Mouse (Mus musculus) left cerebral cortex, adult 11 months (tissue): ENCODE data around the gene Hilpda.

Experiments
- DNase-seq: peaks from one replicate; pipeline ENCODE4 v3.0.0; 2022; ENCODE audit warnings: low spot score

Hilpda gene

GRCm38 (mm10) chr6:29272312-29273072 lies at the start of gene Hilpda:
Gene Hilpda (plus strand): TSS chr6:29272488.
- peak; percentile 78 for DNase-seq

DNA sequence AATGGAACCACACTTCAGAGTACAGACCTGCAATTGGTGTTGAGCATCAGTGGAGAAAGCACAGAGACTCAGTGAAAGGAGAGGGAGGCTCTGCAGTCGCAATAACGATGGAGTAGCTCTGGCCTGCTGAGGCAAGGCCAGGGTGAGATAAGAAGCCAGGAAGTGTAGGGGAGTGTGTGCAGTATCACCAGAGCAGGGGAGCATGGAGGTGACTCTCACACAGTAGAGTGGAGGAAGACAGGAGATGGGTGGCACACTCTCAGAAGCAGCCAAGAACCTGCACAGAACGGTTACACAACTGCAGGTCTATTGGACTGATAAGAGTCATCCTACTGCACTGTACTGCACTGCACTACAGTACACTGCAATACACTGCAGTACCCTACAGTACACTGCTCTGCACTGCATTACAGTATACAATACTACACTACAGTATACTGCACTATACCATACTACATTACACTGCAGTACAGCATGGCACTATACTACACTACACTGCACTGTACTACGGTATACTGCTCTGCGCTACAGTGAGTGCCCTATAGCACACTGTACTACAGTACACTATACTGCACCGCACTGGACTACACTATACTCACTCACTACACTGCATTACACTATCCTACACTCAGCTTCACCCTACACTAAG lies 42.9 kb upstream of the Hilpda start:
- DNase-seq, result no peak

GRCm38 (mm10) chr6:29230386-29230785 lies 41.9 kb upstream of the Hilpda start:
- DNase-seq, result no peak

GRCm38 (mm10) chr6:29231799-29232198 lies 40.5 kb upstream of the Hilpda start:
- DNase-seq, result no peak

DNA sequence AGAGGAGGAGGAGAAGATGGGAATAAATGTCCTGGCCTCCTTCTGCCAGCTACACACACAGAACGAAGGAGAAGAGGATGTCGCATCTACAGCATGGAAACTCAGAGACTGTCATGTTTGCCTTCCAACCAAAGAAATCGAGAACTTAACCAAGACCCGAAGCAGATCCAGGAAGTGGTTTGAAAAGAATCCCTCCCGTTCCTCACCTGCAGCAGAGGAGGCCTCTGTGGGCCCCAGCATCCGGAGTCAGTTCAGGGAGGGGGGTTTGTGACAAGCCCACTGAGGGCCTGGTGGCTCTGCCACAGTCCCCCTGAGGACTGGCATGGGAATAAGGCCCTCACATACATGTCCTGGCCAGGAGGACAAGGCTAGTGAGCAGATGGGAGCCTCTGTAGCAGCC lies 40.0 kb upstream of the Hilpda start:
- no peak for DNase-seq

DNA sequence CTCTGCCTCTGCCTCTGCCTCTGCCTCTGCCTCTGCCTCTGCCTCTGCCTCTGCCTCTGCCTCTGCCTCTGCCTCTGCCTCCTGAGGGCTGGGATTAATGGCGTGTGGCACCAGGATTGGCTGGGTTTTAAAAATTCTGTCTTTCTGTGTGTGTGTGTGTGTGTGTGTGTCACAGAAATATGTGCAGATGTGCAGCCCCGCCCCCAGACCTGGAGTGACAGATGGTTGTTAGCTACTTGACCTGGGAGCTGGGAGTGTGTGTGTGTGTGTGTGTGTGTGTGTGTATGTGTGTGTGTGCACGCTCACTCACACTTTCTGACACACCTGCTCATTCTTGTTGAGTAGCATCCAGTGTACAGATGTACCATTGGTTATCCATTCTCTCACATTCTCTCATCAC lies 38.6 kb upstream of the Hilpda start:
- no peak for DNase-seq

DNA sequence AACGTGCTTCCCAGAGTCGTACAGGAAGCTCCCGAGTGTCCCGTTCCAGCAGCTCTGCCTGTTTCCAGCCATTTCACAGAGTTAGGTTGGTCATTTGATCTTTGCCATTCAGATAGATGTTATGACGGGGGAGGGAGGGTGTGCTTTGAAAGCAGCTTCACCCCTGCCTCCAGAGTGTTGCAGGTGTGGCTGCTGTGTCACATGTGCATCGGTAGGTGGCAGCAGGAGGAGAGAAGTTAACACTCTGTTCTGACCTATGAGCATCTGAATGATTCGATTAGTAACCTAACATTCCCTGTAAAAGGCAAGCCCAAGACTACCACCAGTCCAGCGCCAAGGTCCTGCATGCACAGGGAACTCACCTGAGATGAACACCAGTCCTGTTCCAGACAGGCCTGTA lies 38.0 kb upstream of the Hilpda start:
- DNase-seq, result no peak

DNA sequence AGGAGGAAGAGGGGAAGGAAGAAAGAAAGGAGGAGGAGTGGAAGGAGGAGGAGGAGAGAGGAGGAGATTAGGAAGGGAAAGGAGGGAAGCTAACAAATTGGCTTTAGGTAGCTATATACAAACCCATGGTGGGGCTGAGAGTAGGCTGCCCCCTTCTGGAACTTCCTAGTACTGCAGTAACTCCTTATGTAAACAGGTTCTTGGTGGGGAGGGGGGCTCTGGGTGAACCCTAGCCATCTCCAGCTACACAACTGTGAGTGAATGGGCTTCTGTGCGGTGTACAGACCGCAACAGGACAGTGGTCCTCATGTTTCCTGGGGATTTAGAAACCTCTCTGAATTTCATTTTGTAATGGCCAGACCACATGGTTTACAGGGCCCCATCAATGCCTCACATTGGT lies 31.5 kb upstream of the Hilpda start:
- DNase-seq, result peak; percentile 31

DNA sequence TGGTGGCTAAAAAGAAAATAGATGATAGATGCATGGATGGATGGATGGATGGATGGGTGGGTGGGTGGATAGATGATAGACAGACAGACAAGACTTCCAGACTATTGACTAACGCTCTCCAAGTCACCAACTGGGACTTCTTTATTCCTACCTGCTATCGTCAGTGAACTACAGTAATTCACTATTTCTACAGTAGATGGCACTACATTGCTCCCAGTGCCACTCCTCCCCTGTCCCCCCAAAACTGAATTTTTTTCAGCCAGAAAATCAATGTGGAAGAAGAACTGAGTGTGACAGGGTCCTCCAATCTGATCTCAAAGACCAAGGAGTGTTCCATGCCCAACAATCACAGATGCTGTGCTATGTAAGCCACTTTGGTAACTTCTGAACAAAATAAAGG lies 30.6 kb upstream of the Hilpda start:
- no peak for DNase-seq

DNA sequence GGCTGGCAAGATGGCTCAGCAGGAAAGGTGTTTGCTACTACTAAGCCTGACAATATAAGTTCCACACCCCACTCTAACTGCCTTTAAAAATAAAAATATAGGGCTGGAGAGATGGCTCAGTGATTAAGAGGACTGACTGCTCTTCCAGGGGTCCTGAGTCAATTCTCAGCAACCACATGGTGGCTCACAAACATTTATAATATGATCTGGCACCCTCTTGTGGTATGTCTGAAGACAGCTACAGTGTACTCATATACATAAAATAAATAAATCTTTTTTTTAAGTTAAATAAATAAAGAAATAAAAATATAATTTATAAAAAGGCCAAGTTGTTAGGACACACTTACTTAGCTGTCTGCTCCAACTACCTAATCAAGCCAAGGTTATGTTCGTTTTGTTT lies 30.0 kb upstream of the Hilpda start:
- DNase-seq, result no peak

DNA sequence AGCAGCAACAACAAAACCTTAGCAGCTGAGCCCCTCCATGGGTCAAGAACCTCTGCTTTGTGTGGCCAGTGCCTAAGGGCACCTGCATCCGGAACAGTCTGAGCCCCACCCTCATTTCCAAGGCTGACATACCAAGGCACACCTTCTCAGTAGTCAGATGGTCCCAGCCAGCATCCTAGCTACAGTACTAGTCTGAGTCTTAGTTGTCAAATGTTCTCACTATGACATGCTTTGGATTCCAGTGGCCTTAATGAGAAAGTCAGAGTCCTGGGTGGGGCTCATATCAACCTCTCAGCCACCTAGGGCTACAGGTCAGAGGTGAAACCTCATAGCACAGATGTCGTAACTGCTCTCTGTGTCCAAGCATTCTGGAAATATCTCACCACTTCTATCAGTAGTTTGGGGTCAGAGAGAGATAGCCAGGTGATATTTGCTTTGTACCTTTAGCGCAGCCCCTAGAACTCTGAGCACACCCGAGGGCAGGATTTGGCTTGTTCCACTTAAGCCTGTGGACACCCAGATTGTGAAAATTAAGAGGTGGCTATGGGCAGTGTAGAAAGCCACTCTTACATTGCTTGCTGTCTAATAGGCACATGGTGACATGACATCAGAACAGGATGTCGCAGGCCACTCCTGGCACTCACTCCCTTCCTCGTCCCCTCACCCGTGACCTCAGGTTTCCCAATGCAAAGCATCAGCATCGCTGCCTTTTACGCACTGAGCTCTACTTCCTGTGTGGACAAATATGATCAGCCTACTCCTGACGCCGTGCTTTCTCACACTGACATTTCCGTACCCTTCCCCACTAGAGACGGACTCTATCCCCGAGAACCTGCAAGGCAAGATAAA lies 26.8 kb upstream of the Hilpda start:
- DNase-seq, result no peak

- no peak for DNase-seq
Observed at GRCm38 (mm10) chr6:29246183-29246582, 26.1 kb upstream of the Hilpda start.

- no peak for DNase-seq
Observed at GRCm38 (mm10) chr6:29246585-29246984, 25.7 kb upstream of the Hilpda start.

- no peak for DNase-seq
Observed at GRCm38 (mm10) chr6:29247072-29247471, 25.2 kb upstream of the Hilpda start.

GRCm38 (mm10) chr6:29259418-29259817 lies 12.9 kb upstream of the Hilpda start:
- DNase-seq, result no peak

DNA sequence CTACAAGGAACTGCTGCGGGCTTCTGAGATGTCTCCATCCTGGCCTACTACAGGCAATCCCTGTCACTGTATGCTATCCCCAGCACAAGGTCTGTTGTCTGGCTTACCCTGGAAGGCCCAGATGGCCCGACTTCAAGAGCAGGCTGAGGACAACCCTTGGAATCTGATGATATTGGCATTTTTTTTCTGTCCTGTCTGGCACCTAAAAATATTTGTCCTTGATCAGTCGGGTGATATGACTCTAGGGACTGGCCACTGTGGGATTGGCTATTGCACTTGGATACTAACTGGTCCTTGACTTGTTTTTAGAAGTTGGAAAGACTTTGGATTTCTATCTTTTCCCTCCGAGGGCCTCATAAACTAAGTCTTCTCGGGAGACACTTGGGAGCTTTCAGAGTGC lies 10.5 kb upstream of the Hilpda start:
- no peak for DNase-seq

- DNase-seq, result peak; percentile 47
Observed at GRCm38 (mm10) chr6:29263650-29264455, 8.4 kb upstream of the Hilpda start.

- DNase-seq, result no peak
Observed at GRCm38 (mm10) chr6:29264456-29264781, 7.9 kb upstream of the Hilpda start.

- DNase-seq, result no peak
Observed at GRCm38 (mm10) chr6:29266936-29267335, 5.4 kb upstream of the Hilpda start.

DNA sequence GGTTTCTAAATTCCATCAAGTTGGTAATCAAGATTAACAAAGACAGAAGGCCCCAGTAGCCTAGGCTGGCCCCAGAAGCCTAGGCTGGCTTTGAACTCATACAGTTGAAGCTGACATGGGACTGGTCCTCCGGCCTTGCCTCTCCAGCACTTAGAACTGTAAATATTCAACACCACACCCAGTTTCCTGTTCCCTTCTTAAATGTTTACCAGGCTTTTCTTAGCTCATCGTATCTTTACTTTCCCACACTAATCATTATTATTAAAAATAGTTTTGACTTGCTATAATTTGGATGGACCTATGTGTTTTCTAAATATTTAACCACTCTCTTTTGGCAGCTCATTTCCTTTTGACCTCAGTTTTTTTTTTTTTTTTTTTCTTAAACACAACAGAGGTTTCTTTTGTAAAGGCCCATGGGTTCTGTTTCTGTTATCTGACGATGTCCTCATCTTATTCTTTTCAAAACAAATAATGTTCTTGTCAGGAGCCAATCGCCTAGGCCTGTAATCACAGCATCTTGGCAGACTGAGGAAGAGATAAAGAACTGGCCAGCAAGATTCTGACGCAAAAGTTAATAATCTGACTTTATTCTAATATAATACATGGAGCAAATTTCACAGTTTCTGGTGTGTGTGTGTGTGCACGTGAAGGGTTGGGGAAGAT lies 3.2 kb upstream of the Hilpda start:
- DNase-seq, result no peak

DNA sequence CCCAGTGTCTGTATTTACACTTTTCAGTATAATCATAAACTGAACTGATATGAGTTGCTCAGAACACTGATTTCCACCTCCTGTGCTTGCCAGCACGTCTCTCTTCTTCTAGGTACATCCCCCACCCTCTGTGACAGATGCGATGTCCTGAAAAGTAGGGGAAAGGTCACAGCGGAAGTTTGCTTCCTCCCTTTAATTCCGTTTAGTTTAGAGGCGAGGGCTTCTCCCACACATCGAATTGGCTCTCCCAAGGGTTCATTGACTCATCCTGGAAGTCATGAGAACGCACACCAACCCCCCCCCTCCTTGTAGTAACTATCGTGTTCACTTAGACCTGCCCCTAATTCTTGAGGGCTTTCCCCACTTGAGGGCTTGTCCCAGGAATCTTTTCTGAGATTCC lies 1.3 kb upstream of the Hilpda start:
- no peak for DNase-seq

DNA sequence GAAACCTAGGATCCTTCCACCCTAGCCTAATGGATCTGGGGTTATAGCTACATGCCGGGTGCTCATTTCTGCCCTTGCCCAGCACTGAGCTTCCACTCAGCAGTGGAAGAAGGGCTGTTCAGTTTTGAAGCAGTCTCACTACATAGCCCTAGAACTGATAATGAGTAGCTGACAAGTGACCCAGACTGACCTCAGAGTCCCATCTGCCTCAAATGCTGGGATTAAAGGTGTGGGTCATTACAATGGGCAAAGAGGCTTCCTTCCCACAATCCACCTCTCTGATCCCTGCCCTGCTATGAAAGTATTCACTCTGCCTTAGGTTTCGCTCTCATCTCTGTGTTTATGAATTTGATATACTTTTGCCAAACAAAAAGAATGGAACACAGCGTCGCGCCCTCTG lies 4.5 kb downstream of the Hilpda start:
- no peak for DNase-seq
